Mouse (Mus musculus) ES-Bruce4 (cell line): ENCODE measurements around the gene Fgfr2.

ENCODE experiments used
- CTCF ChIP-seq: IDR thresholded peaks from one replicate; pipeline ENCODE4 v1.8.1; 2011; ENCODE audit warnings: low read depth, low read length
- POLR2A ChIP-seq: IDR thresholded peaks from one replicate; pipeline ENCODE4 v1.8.1; 2011; ENCODE audit warnings: low read length; ENCODE audit not compliant: insufficient read depth

DNA sequence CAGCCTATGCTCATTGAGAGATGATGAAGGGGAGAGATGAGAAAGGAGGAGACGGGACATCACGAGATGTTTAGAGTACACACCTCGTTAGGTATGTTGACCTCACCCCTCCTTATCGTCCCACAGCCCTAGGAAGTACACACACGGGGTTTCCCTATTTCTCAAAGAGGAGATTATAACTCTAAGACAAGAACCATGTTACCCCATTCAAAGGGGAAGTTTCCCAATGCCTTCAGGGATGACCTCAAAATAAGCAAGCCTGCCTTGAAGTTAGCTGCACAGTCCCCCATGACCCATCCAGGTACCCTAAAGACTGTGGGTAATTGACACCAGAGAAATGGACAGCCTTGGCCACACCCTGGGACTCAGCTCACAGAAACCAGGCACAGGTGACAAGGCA, 657.3 kb downstream of the Fgfr2 start:
- TF ChIP-seq POLR2A (no peak), CTCF (no peak)
